Mouse (Mus musculus): Measurements from ENCODE around the gene Tbc1d9b. TPM values are rescaled to one million over a fixed set of nuclear protein-coding genes. Genes with fewer than 3 reads are reported as not detected.
"Not testable (repeated sequence)": the region's sequence is repeated elsewhere in the genome, so short reads cannot be mapped to it uniquely, and the experiment has no call there.

Gene Tbc1d9b
- total and polyA plus RNA-seq, 3 experiments: 30.9 to 44.0 (median 41.4) TPM

GRCm38 (mm10) chr11:50095661-50096060 is 35.5 kb upstream of the Tbc1d9b start:
- no peaks in the 10 kb centered on the region for H3K79me2 ChIP-seq (replicated peaks; ENCODE audit: control insufficient read depth, insufficient read depth, low read length)
- no peak overlapping the region for H3K9ac ChIP-seq (ENCODE audit: low read depth, low read length)
- DNase-seq: no peak
- no peak overlapping the region for H3K4me3 ChIP-seq
- H3K27ac ChIP-seq: no peak overlapping the region
- intact Hi-C loops (cut with DNase I): no loop called here
- peaks cover 14% of the 10 kb centered on the region for H3K36me3 ChIP-seq (ENCODE audit: control insufficient read depth, insufficient read depth, low read length)
- no peaks in the 10 kb centered on the region for H3K27me3 ChIP-seq (ENCODE audit: control insufficient read depth, insufficient read depth, low read length)
- peaks cover 8% of the 10 kb centered on the region for H3K4me1 ChIP-seq (ENCODE audit: control insufficient read depth, insufficient read depth, low read length)
- WGBS: 64% methylated on average over 9 of the region's 9 CpGs
- TF ChIP-seq POLR2A (IDR thresholded peaks at IDR 0.05; ENCODE audit: insufficient read depth, low read depth, low read length) (no peak), CTCF (IDR thresholded peaks at IDR 0.05) (no peak), EP300 (IDR thresholded peaks at IDR 0.05; ENCODE audit: insufficient read depth, low read depth, low read length) (no peak)

GRCm38 (mm10) chr11:50097091-50097490 is 34.1 kb upstream of the Tbc1d9b start:
- Histone ChIP-seq H3K4me3 (no peak overlapping the region), H3K9ac (ENCODE audit: low read depth, low read length) (no peak overlapping the region), H3K27me3 (ENCODE audit: control insufficient read depth, insufficient read depth, low read length) (no peaks in the 10 kb centered on the region), H3K36me3 (ENCODE audit: control insufficient read depth, insufficient read depth, low read length) (peaks cover 9% of the 10 kb centered on the region), H3K4me1 (ENCODE audit: control insufficient read depth, insufficient read depth, low read length) (peaks cover 8% of the 10 kb centered on the region), H3K27ac (no peak overlapping the region), H3K79me2 (replicated peaks; ENCODE audit: control insufficient read depth, insufficient read depth, low read length) (no peaks in the 10 kb centered on the region)
- WGBS: 97% methylated on average over 6 of the region's 6 CpGs
- intact Hi-C loops (cut with DNase I): no loop called here
- no peak for DNase-seq
- no peak for TF ChIP-seq POLR2A (IDR thresholded peaks at IDR 0.05; ENCODE audit: insufficient read depth, low read depth, low read length)
- TF ChIP-seq CTCF (IDR thresholded peaks at IDR 0.05): no peak
- TF ChIP-seq EP300 (IDR thresholded peaks at IDR 0.05; ENCODE audit: insufficient read depth, low read depth, low read length): no peak

GRCm38 (mm10) chr11:50098961-50099481 is 32.2 kb upstream of the Tbc1d9b start:
- peak in 1 of 2 experiments; percentile 34 for DNase-seq
- Histone ChIP-seq H3K4me1 (ENCODE audit: control insufficient read depth, insufficient read depth, low read length) (peaks cover 8% of the 10 kb centered on the region), H3K9ac (ENCODE audit: low read depth, low read length) (no peak overlapping the region), H3K79me2 (replicated peaks; ENCODE audit: control insufficient read depth, insufficient read depth, low read length) (no peaks in the 10 kb centered on the region), H3K27ac (peak overlapping the region; percentile 41), H3K27me3 (ENCODE audit: control insufficient read depth, insufficient read depth, low read length) (no peaks in the 10 kb centered on the region), H3K4me3 (no peak overlapping the region), H3K36me3 (ENCODE audit: control insufficient read depth, insufficient read depth, low read length) (peaks cover 9% of the 10 kb centered on the region)
- WGBS: 47% methylated on average over 8 of the region's 8 CpGs
- intact Hi-C loops (cut with DNase I): no loop called here
- no peak for TF ChIP-seq EP300 (IDR thresholded peaks at IDR 0.05; ENCODE audit: insufficient read depth, low read depth, low read length)
- TF ChIP-seq POLR2A (IDR thresholded peaks at IDR 0.05; ENCODE audit: insufficient read depth, low read depth, low read length): no peak
- no peak for TF ChIP-seq CTCF (IDR thresholded peaks at IDR 0.05)

GRCm38 (mm10) chr11:50099692-50100091 is 31.5 kb upstream of the Tbc1d9b start:
- 56% methylated on average over 2 of the region's 2 CpGs for WGBS
- TF ChIP-seq CTCF (IDR thresholded peaks at IDR 0.05) (no peak), EP300 (IDR thresholded peaks at IDR 0.05; ENCODE audit: insufficient read depth, low read depth, low read length) (no peak), POLR2A (IDR thresholded peaks at IDR 0.05; ENCODE audit: insufficient read depth, low read depth, low read length) (no peak)

GRCm38 (mm10) chr11:50100548-50101307 is 30.5 kb upstream of the Tbc1d9b start:
- Histone ChIP-seq H3K79me2 (replicated peaks; ENCODE audit: control insufficient read depth, insufficient read depth, low read length) (no peaks in the 10 kb centered on the region), H3K4me1 (ENCODE audit: control insufficient read depth, insufficient read depth, low read length) (peaks cover 8% of the 10 kb centered on the region), H3K36me3 (ENCODE audit: control insufficient read depth, insufficient read depth, low read length) (peaks cover 9% of the 10 kb centered on the region), H3K27ac (no peak overlapping the region), H3K9ac (ENCODE audit: low read depth, low read length) (no peak overlapping the region), H3K4me3 (no peak overlapping the region), H3K27me3 (ENCODE audit: control insufficient read depth, insufficient read depth, low read length) (no peaks in the 10 kb centered on the region)
- WGBS: 54% methylated on average over 2 of the region's 2 CpGs
- DNase-seq: no peak
- TF ChIP-seq POLR2A (IDR thresholded peaks at IDR 0.05; ENCODE audit: insufficient read depth, low read depth, low read length) (no peak), CTCF (IDR thresholded peaks at IDR 0.05) (no peak), EP300 (IDR thresholded peaks at IDR 0.05; ENCODE audit: insufficient read depth, low read depth, low read length) (no peak)
- intact Hi-C loops (cut with DNase I): no loop called here

More at GRCm38 (mm10) chr11:50099692-50100091, 31.5 kb upstream of the Tbc1d9b start:
- Histone ChIP-seq H3K36me3 (ENCODE audit: control insufficient read depth, insufficient read depth, low read length) (peaks cover 9% of the 10 kb centered on the region), H3K4me1 (ENCODE audit: control insufficient read depth, insufficient read depth, low read length) (peaks cover 8% of the 10 kb centered on the region), H3K79me2 (replicated peaks; ENCODE audit: control insufficient read depth, insufficient read depth, low read length) (no peaks in the 10 kb centered on the region), H3K4me3 (no peak overlapping the region), H3K9ac (ENCODE audit: low read depth, low read length) (no peak overlapping the region), H3K27me3 (ENCODE audit: control insufficient read depth, insufficient read depth, low read length) (no peaks in the 10 kb centered on the region), H3K27ac (peak overlapping the region; percentile 15)
- intact Hi-C loops (cut with DNase I): no loop called here
- no peak for DNase-seq

- TF ChIP-seq CTCF (IDR thresholded peaks at IDR 0.05): 0 out of 2 replicates have a peak, but pooled peaks have one; percentile 6
- H3K27ac ChIP-seq; H3K9ac ChIP-seq (ENCODE audit: low read depth, low read length); H3K4me3 ChIP-seq; H3K27me3 ChIP-seq (ENCODE audit: control insufficient read depth, insufficient read depth, low read length); DNase-seq; intact Hi-C loops (cut with DNase I); H3K36me3 ChIP-seq (ENCODE audit: control insufficient read depth, insufficient read depth, low read length); H3K4me1 ChIP-seq (ENCODE audit: control insufficient read depth, insufficient read depth, low read length); H3K79me2 ChIP-seq (replicated peaks; ENCODE audit: control insufficient read depth, insufficient read depth, low read length): not testable (repeated sequence)
- 91% methylated on average over 4 of the region's 4 CpGs for WGBS
Observed at GRCm38 (mm10) chr11:50101962-50102361, 29.2 kb upstream of the Tbc1d9b start.

Data from heart, adult 2 months (tissue).